Mouse (Mus musculus): ENCODE data around the gene Leng8. TPM values are rescaled to one million over a fixed set of nuclear protein-coding genes. Genes with fewer than 3 reads are reported as not detected.

Gene Leng8
- total RNA-seq, 4 experiments from 2014 or later: 137 to 159 (median 152) TPM

DNA sequence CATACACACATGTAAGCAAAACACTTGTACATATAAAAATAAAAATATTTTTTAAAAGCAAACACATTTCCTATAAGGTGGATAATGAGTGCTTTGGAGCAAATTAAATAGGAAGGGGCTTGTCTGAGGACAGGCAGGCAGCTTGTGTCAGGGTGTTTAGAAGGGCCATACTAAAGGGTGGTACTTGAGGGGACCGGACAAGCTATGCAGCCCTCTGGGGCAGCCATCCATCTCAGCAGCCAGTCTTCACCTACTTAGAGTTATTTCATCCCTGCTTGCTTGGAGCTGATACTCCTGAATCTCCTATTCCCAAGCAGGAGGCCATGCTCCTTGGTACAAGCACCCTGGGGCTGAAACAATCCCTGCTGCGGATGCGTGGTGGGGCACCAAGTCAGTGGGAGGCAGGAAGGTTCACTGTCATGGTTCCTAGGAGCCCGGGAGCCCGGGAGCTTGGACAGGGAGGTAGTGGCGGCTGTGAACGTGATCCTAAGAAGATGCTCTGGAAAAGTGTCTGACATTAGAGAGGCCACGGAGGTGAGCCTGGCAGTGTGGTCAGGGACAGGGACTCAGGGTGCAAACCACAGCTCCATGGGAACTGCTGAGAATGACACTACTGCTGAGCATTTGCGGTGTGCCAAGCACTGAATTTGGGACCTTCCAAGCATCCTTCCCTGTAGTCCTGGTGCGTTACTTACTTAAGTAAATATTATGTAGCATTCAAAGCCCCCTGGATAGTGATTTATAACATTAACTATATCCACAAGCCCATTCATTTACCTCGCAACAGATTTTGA lies 9.7 kb upstream of the Leng8 start:
- no peak for DNase-seq (ENCODE audit: low spot score in 2 of 2)

DNA sequence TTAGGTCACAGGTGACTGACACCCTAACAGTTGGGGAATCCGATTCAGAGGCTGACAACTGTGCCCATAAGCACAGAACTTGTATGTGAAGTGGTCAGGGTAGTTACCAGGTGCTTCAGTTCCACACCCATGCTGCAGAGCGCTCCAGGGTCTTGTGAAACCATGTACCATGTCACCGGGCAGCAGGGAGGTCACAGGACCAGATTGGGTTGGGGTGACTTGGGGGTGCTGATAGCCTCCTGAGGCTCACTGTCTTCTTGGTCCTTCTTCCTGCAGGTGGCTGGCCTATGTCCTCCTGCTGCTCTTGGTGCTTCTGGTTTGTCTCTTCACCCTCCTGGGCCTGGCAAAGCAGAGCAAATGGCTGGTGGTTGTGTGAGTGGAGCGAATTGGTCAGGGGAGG lies 8.9 kb upstream of the Leng8 start:
- DNase-seq (ENCODE audit: low spot score in 2 of 2): no peak

GRCm38 (mm10) chr7:4128860-4129259 lies 8.0 kb upstream of the Leng8 start:
- DNase-seq (ENCODE audit: low spot score in 2 of 2): no peak

DNA sequence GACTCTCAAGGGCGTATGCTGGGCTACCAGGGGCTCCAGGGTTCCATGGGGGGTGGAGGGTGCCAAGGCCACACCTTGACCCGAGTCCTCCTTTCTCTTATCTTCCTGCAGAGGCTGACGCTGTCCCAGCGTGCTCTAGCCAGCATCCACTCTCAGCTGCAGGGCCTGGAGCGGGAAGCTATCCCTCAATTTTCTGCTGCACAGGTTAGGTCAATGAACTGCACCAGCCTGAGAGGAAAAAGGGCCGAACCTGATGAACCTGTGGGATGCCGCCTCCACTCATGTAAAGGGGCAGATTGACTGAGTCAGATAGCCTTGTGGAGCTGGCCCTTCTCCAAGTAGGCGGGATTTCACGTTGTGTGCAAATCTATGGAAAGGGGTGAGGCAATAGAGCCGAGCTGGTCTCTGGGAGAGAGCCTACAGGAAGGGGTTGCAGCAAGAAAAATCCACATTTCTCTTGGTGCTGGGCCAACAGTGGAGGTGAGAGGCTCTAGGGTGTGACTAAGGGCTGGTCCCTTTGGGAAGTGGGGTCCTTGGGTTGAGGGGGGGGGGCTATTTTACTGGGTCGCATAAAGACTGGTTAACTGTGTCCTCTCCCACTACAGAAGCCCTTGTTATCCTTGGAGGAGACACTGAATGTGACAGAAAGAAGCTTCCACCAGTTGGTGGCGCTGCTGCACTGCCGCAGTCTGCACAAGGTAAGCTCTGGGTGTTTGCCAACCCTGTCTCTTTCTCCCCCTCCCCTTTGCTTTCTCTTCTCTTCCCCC lies 6.0 kb upstream of the Leng8 start:
- peak in 1 of 2 experiments; percentile 74 for DNase-seq (ENCODE audit: low spot score in 2 of 2)

- DNase-seq (ENCODE audit: low spot score in 2 of 2): no peak
Measured at GRCm38 (mm10) chr7:4131964-4132363, 4.9 kb upstream of the Leng8 start.

- DNase-seq (ENCODE audit: low spot score in 2 of 2): peak in 1 of 2 experiments; percentile 80
Measured at GRCm38 (mm10) chr7:4132581-4132980, 4.3 kb upstream of the Leng8 start.

DNA sequence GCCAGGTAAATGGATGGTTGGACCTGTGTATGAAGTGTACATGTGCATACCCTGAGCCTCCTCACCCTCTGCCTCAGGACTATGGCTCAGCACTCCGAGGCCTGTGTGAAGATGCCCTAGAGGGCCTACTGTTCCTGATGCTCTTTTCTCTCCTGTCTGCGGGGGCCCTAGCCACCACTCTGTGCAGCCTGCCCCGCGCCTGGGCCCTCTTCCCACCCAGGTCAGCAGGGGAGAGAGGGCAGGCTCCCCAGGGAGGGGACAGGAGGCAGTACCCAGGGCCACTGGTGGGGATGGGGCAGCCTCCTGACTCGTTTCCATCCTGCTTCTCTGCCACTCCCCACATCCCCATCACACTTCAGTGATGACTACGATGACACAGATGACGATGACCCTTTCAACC lies 3.8 kb upstream of the Leng8 start:
- DNase-seq (ENCODE audit: low spot score in 2 of 2): no peak

- peak in 1 of 2 experiments; percentile 4 for DNase-seq (ENCODE audit: low spot score in 2 of 2)
Measured at GRCm38 (mm10) chr7:4134911-4135310, 1.9 kb upstream of the Leng8 start.

DNA sequence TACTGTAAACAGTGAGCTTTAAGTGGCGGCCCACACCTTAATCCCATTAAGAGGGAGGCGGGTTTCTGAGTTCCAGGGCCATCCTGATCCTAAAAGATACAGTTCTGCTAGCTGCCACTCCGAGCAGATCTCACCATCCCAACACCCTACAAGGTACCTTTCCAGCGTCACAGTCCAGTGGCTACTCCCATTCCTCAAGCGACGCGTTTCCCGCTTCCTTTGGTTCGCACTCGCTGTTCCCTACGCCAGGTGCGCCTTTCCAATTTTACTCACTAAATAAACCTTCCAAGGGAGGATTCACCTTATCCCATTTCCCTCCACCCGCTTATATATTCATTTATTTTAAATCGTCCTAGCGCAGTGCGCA lies 452 bp upstream of the Leng8 start:
- peak in 1 of 2 experiments; percentile 67 for DNase-seq (ENCODE audit: low spot score in 2 of 2)

DNA sequence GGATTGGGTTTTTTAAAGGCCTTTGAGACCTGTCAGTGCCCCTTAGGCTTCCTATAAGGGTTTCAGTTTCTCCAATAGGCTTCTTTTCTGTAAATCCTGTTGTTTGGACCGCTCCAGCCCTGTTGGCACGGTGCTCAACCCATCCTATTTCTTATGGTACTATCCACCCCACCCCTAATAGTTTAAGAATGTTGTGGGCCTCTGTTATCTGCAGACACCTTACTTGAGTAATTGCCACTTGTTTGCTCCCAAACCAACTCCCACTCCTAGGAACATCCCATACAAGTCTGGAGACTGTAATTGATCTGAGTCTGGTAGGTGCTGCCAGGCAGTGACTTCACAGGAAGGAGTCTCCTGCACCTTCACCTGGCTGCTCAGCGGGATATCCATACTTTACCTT lies 907 bp downstream of the Leng8 start:
- DNase-seq (ENCODE audit: low spot score in 2 of 2): peak in 1 of 2 experiments; percentile 18

DNA sequence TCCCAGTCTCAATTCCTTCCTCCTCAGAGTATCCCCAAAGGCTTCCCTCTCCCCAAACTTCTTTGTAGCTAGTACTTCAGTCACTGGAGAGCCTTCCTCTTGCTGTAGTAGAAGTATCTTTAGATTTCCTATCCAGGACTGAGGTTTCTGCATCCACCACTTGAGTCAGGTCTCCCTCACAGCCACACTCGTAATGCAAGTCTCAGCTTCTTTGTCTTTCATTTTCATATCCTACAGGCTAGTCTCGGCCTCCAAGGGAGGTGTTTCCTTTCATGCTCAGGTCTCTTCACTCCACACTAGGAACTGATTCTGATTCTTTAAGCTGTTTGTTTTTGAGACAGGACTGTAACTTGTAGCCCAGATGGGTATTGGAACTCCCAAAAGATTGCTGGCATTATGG lies 1.3 kb downstream of the Leng8 start:
- no peak for DNase-seq (ENCODE audit: low spot score in 2 of 2)

DNA sequence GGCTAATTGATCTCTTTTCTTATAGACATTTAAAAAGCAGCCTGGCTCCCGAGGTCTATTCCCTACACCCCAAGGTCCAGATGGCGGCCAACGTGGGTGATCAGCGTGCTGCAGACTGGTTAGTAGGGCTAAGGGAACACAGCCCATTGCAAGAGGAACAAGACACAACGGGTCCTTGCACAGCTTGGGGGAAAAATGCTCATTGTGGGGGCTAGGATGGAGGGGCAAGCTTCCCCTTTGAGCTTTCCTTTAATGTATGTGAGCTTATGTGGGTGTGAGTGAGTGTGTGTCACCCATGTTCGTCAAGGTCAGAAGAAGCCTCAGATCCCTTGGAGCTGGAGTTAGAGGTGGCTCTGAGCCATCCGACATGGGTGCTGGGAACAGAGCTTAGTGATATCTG lies 1.8 kb downstream of the Leng8 start:
- DNase-seq (ENCODE audit: low spot score in 2 of 2): no peak

- DNase-seq (ENCODE audit: low spot score in 2 of 2): peak in 1 of 2 experiments; percentile 6
Measured at GRCm38 (mm10) chr7:4139391-4139790, 2.6 kb downstream of the Leng8 start.

- DNase-seq (ENCODE audit: low spot score in 2 of 2): no peak
Measured at GRCm38 (mm10) chr7:4141648-4142325, 4.9 kb downstream of the Leng8 start.

DNA sequence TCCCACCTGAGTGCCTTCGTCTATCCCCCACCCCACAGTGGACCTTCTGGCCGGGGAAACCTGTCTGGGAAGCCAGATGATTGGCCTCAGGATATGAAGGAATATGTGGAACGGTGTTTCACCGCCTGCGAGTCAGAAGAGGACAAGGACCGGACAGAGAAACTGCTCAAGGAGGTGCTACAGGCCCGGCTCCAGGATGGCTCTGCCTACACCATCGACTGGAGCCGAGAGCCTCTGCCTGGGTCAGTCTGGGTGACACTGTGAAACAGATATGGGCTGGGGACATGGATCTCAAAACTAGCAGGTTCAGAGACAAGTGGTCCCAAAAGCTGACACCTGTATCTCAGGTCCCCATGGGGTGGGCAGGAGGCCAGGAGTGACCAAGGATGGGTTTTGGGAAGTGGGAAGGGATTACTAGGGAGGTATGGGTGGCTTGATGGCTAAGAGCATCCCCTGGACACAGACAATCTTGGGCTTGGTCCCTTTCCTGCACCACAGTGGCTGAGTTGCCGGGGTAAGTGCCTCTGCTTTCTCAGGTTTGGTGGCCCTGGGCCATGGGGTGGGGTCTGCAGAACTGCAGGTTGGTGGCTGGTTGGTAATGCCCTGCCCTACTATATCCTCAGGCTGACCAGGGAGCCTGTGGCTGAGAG lies 6.1 kb downstream of the Leng8 start:
- no peak for DNase-seq (ENCODE audit: low spot score in 2 of 2)

DNA sequence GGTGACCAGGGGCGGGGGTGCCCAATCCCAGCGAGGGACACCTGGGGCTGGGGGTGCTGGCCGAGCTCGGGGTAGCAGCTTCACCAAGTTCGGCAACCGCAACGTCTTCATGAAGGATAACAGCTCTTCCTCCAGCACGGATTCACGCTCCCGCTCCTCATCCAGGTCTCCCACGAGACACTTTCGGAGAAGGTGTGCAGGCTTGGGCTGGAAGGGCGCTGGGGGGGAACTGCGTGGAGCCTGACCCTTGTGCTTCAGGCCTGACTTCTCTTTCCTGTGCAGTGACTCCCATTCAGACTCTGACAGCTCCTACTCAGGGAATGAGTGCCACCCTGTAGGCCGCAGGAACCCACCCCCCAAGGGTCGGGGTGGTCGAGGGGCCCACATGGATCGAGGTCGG lies 6.7 kb downstream of the Leng8 start:
- DNase-seq (ENCODE audit: low spot score in 2 of 2): no peak

- DNase-seq (ENCODE audit: low spot score in 2 of 2): no peak
Measured at GRCm38 (mm10) chr7:4144046-4144445, 7.2 kb downstream of the Leng8 start.

- DNase-seq (ENCODE audit: low spot score in 2 of 2): no peak
Measured at GRCm38 (mm10) chr7:4144766-4145551, 8.1 kb downstream of the Leng8 start.

- peak in 1 of 2 experiments; percentile 43 for DNase-seq (ENCODE audit: low spot score in 2 of 2)
Measured at GRCm38 (mm10) chr7:4145552-4146190, 8.8 kb downstream of the Leng8 start.

Measured in left cerebral cortex, adult 8-10 months (tissue).